Mouse (Mus musculus): ENCODE data around the gene Tatdn3.

- TF ChIP-seq GATA1 (IDR thresholded peaks at IDR 0.05; ENCODE audit: borderline replicate concordance, low read length) (no peak), FLI1 (IDR thresholded peaks at IDR 0.05; ENCODE audit: low read length) (no peak)
Measured at GRCm38 (mm10) chr1:191073001-191073400, 10.3 kb upstream of the Tatdn3 start.
